Mouse (Mus musculus) hematopoietic multipotent progenitor cell, adult 10-12 weeks (in vitro differentiated cells): ENCODE results near the gene Gm49340. TPM values are rescaled to one million over a fixed set of nuclear protein-coding genes. Genes with fewer than 3 reads are reported as not detected.

Experiments used
- polyA plus RNA-seq: library from polyadenylated mRNA; stranded (reverse); fragments of >175 nt; gene quantifications from 2 replicates; pipeline ENCODE4 v1.2.3, GENCODE M21; 2012; ENCODE audit warnings: low replicate concordance

Gm49340 gene
- polyA plus RNA-seq: not detected in 2 replicates

DNA sequence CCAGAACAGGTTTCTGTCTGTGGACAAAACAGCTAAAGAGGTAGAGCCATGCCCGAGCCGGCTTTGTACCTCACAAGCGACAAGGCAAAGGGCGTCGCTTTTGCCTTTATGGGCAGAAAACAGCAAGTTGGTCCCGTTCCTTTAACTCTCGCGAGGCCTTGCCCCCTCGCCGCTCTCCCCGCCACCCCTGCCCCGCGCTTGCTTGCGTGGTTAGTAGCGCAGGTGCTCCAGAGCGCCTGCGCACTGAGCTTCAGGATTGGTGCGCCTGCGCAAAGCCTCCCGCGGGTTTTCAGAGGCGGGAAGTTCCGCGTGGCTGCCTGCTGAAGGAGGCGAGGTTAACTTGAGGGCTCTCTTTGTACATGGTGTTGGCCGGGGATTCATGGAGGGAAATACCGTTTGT lies at the start of gene Gm49340, which contains the start of the genes Aspa and Spata22:
TSS of gene Gm49340 (plus strand) at position 300 of the 400 bp plus-strand sequence.
TSS of gene Aspa (minus strand) at position 155 of the 400 bp plus-strand sequence.
TSS of gene Spata22 (plus strand) at position 300 of the 400 bp plus-strand sequence.

DNA sequence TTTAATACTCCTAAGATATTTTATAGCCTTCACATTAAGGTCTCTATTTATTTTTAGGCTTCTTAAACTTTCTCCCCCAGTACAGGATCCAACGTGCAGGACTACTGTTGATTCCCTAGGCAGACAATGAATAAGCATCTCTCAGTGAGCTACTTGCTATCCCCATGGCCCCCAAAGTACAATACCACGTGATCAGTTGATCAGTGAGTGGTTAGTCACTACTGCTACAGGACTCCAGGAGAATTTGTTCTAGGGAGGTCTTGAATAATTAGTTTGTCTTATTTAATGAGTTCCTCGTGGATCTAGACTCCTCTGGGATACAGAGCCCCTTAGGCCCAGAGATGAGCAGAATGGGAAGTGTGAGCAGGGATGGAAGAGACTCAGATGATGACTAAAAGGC lies 20.9 kb downstream of the Gm49340 start, which contains the start of gene Olfr20:
TSS of gene Olfr20 (plus strand) at position 301 of the 400 bp plus-strand sequence.

DNA sequence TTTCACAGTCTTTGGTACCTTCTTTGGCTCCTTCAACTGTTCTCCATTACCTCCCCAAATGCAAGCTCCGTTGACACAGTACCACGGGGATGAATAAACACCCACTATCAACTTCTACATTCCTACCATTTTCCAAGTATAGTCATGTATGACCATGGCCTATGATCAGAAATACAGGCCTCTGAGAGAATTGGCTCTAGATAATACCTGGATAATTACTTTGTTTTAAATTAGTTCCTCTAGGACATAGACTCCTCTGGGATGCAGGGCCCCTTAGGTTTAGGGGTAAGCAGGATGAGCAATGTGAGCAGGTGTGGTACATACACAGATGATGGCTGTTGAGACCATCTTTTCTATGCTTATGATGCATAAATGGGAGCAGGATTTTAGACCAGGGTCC lies 41.4 kb downstream of the Gm49340 start, which contains the start of gene Olfr376:
TSS of gene Olfr376 (plus strand) at position 301 of the 400 bp plus-strand sequence.

DNA sequence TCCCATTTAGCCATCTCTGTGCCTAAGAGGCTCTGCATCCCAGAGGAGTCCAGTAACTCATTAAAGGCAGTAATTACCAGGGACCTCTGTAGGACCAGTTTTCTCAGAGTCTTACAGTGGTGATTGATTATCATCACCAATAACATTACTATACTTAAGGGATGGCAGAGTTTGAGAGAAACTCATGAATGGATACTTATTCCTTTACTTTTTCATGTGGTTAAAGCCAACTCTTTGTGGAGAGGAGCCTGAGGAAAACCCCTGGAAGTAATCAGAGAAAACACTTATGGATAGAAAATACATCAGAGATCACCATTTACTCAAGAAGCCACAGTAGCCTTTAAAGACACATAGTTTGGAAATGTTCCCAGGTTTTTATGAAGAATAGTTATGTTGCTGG lies 70.0 kb downstream of the Gm49340 start, which contains the start of gene Olfr1:
TSS of gene Olfr1 (minus strand) at position 101 of the 400 bp plus-strand sequence.

Other genes starting within 250 kb of the Gm49340 start
- gene Itgae, start 239.2 kb upstream of the Gm49340 start, polyA plus RNA-seq: 2.7 and 4.2 TPM in 2 replicates
- 5.5 and 8.6 TPM in 2 replicates for gene Haspin, start 191.4 kb upstream of the Gm49340 start, polyA plus RNA-seq
- 0.06 and 0.07 TPM in 2 replicates for gene P2rx5, start 169.3 kb upstream of the Gm49340 start, polyA plus RNA-seq
- 149 and 201 TPM in 2 replicates for gene Emc6, start 152.7 kb upstream of the Gm49340 start, polyA plus RNA-seq
- 3.0 and 9.9 TPM in 2 replicates for gene Tax1bp3, start 152.7 kb upstream of the Gm49340 start, polyA plus RNA-seq
- 2.1 and 10.2 TPM in 2 replicates for gene Ctns, start 130.7 kb upstream of the Gm49340 start, polyA plus RNA-seq
- gene Shpk, start 130.3 kb upstream of the Gm49340 start, polyA plus RNA-seq: 1.7 and 1.9 TPM in 2 replicates
- not detected in 2 replicates for gene Trpv1, start 95.4 kb upstream of the Gm49340 start, polyA plus RNA-seq
- gene Trpv3, start 62.4 kb upstream of the Gm49340 start, polyA plus RNA-seq: not detected in 2 replicates
- gene Aspa, start 145 bp upstream of the Gm49340 start, polyA plus RNA-seq: 0.11 TPM in 1 of 2 replicates, not detected in the other
- gene Spata22, start within 50 bp of the Gm49340 start, polyA plus RNA-seq: not detected in 2 replicates
- not detected in 2 replicates for gene Olfr20, start 21.0 kb downstream of the Gm49340 start, polyA plus RNA-seq
- not detected in 2 replicates for gene Olfr376, start 41.5 kb downstream of the Gm49340 start, polyA plus RNA-seq
- not detected in 2 replicates for gene Olfr1, start 69.9 kb downstream of the Gm49340 start, polyA plus RNA-seq
- gene Olfr378, start 98.7 kb downstream of the Gm49340 start, polyA plus RNA-seq: not detected in 2 replicates
- 0.15 TPM in 1 of 2 replicates, not detected in the other for gene Olfr380, start 127.8 kb downstream of the Gm49340 start, polyA plus RNA-seq
- not detected in 2 replicates for gene Olfr381, start 161.9 kb downstream of the Gm49340 start, polyA plus RNA-seq
- gene Olfr382, start 187.5 kb downstream of the Gm49340 start, polyA plus RNA-seq: not detected in 2 replicates